Mouse (Mus musculus): ENCODE results near the gene Gid4. TPM values are rescaled to one million over a fixed set of nuclear protein-coding genes. Genes with fewer than 3 reads are reported as not detected.
A peak's percentile ranks its signal among the peaks of the same experiment; 100 is the strongest.
"Not testable (repeated sequence)": the region's sequence is repeated elsewhere in the genome, so short reads cannot be mapped to it uniquely, and the experiment has no call there.

Gene Gid4
- polyA plus RNA-seq, 1 experiment from 2014 or later = 28.6 TPM

DNA sequence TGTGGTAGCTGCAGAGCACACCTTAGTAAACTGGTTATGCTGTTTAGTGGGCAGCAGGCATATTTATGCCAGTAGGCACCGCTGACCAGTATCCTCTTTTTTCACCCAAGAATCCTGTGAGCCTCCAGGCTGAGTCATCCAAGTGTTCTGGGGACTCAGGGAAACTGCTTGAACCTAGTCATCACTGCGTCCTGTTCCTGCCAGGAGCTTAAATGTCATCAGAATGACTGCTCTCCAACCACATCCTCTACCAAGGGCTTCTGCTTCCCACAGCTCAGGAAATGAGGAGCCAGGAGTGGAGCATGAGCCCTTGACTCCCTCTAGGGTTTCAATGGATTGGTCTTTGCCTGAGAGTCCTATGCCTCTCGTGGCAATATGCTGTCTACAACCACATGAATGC is 19.7 kb downstream of the Gid4 start:
- WGBS = 90% methylated on average over 3 of the region's 3 CpGs
- Histone ChIP-seq H3K36me3 (ENCODE audit: control insufficient read depth, insufficient read depth, low read length) (peaks cover 3% of the 10 kb centered on the region), H3K9ac (ENCODE audit: low read length) (no peak overlapping the region), H3K27ac (replicated peaks; ENCODE audit: low read depth, low read length) (no peak overlapping the region), H3K9me3 (ENCODE audit: control insufficient read depth, low read length) (no peaks in the 10 kb centered on the region), H3K4me1 (ENCODE audit: control insufficient read depth, insufficient read depth, low read length) (no peaks in the 10 kb centered on the region), H3K4me2 (ENCODE audit: low read depth, severe bottlenecking) (no peak overlapping the region), H3K27me3 (ENCODE audit: control insufficient read depth, insufficient read depth, low read length) (no peaks in the 10 kb centered on the region), H3K4me3 (ENCODE audit: low read depth, low read length) (no peak overlapping the region)
- no peak for DNase-seq (ENCODE audit: low spot score)
- no peak for ATAC-seq (ENCODE audit: insufficient number of reproducible peaks, low FRiP score, low TSS enrichment, low read depth)

DNA sequence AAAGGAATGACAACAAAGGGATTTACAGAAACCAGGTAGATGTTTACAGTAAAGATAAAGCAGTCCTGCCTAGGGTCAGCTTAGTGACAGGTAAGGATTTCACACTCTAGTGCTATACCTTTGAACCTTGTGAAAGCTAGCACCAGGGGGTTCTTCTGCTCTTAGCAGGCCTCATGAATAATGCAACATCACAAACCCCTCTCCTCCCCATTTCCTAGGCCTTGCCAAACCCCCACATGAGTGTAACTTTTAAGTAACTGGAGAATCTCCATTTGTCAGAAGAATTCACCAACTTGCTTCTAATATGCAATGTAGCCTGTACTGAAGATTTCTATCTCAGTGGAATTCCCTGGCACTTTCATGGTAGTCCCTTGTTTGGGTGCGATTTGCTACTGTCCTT is 22.7 kb downstream of the Gid4 start:
- H3K36me3 ChIP-seq (ENCODE audit: control insufficient read depth, insufficient read depth, low read length); ATAC-seq (ENCODE audit: insufficient number of reproducible peaks, low FRiP score, low TSS enrichment, low read depth); H3K9me3 ChIP-seq (ENCODE audit: control insufficient read depth, low read length); H3K27ac ChIP-seq (replicated peaks; ENCODE audit: low read depth, low read length); H3K27me3 ChIP-seq (ENCODE audit: control insufficient read depth, insufficient read depth, low read length); DNase-seq (ENCODE audit: low spot score); H3K4me3 ChIP-seq (ENCODE audit: low read depth, low read length); H3K4me1 ChIP-seq (ENCODE audit: control insufficient read depth, insufficient read depth, low read length); H3K9ac ChIP-seq (ENCODE audit: low read length); H3K4me2 ChIP-seq (ENCODE audit: low read depth, severe bottlenecking): not testable (repeated sequence)
- 15% methylated on average over 1 of the region's 1 CpGs for WGBS

DNA sequence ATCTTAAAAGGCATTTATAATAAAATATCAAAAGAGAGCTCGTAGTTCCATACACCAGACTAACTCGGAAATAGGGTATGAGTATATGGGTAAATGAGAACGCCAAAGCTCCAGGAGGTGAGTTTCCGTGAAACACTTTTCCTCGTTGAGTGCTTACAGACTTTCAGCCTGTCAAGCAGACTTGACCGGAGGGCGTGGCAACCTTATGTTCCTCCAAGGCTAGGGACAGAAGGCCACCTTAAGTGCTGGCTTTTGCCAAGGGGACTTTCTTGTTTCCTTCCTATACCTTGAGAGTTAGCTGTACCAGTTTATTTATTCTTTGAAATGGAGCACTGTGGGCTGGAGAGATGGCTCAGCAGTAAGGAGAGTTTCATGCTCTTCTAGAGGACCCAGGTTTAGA is 23.2 kb downstream of the Gid4 start:
- H3K9ac ChIP-seq (ENCODE audit: low read length) = no peak overlapping the region
- 25% methylated on average over 7 of the region's 7 CpGs for WGBS
- no peaks in the 10 kb centered on the region for H3K9me3 ChIP-seq (ENCODE audit: control insufficient read depth, low read length)
- DNase-seq (ENCODE audit: low spot score) (no peak), ATAC-seq (ENCODE audit: insufficient number of reproducible peaks, low FRiP score, low TSS enrichment, low read depth) (no peak)
- no peak overlapping the region for H3K4me3 ChIP-seq (ENCODE audit: low read depth, low read length)
- H3K27ac ChIP-seq (replicated peaks; ENCODE audit: low read depth, low read length) = no peak overlapping the region
- H3K4me1 ChIP-seq (ENCODE audit: control insufficient read depth, insufficient read depth, low read length) = no peaks in the 10 kb centered on the region
- H3K4me2 ChIP-seq (ENCODE audit: low read depth, severe bottlenecking) = no peak overlapping the region
- no peaks in the 10 kb centered on the region for H3K27me3 ChIP-seq (ENCODE audit: control insufficient read depth, insufficient read depth, low read length)
- H3K36me3 ChIP-seq (ENCODE audit: control insufficient read depth, insufficient read depth, low read length) = peaks cover 6% of the 10 kb centered on the region

DNA sequence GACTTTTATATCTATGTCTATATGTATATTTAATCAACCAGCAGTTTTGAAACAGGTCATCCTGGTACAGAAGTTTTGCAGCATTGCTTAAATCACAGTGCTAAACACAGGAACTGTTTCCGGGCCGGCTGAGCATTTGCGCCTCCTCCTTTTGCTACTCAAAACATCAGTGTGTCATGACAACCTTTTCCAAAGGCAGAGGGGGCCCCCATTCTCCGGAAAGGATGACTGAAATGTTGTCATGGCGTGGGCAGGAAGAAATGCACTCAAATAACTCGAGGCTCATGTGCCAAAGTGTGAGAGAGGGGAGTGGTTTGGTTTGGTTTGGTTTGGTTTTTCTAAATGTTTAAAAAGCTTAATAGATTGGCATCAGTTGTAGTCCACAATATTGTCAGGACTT is 26.0 kb downstream of the Gid4 start:
- Histone ChIP-seq H3K27ac (replicated peaks; ENCODE audit: low read depth, low read length) (no peak overlapping the region), H3K4me2 (ENCODE audit: low read depth, severe bottlenecking) (no peak overlapping the region), H3K9ac (ENCODE audit: low read length) (no peak overlapping the region), H3K9me3 (ENCODE audit: control insufficient read depth, low read length) (no peaks in the 10 kb centered on the region), H3K4me3 (ENCODE audit: low read depth, low read length) (no peak overlapping the region), H3K27me3 (ENCODE audit: control insufficient read depth, insufficient read depth, low read length) (no peaks in the 10 kb centered on the region), H3K36me3 (ENCODE audit: control insufficient read depth, insufficient read depth, low read length) (peaks cover 3% of the 10 kb centered on the region), H3K4me1 (ENCODE audit: control insufficient read depth, insufficient read depth, low read length) (no peaks in the 10 kb centered on the region)
- DNase-seq (ENCODE audit: low spot score) (no peak), ATAC-seq (ENCODE audit: insufficient number of reproducible peaks, low FRiP score, low TSS enrichment, low read depth) (no peak)
- 88% methylated on average over 6 of the region's 6 CpGs for WGBS

DNA sequence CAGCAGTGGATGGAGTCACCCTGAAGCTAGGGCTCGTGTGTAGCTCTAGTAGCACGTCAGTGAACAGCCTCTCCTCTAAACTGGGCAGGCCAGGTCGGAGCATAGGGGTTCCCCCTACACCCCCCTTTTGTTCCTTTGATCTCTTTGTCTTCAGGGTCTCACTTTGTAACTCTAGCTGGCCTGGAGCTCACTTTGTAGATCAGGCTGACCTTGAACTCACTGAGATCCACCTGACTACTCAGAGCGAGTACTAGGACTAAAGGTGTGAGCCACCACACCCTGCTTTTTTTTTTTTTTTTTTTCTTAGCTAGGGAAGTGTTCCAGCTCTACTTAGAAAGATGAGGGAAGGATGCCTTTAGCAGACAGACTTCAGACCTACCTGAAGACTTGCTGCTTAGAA is 27.1 kb downstream of the Gid4 start:
- ATAC-seq (ENCODE audit: insufficient number of reproducible peaks, low FRiP score, low TSS enrichment, low read depth) = no peak
- Histone ChIP-seq H3K4me2 (ENCODE audit: low read depth, severe bottlenecking) (no peak overlapping the region), H3K4me3 (ENCODE audit: low read depth, low read length) (no peak overlapping the region), H3K9ac (ENCODE audit: low read length) (no peak overlapping the region), H3K4me1 (ENCODE audit: control insufficient read depth, insufficient read depth, low read length) (no peaks in the 10 kb centered on the region), H3K36me3 (ENCODE audit: control insufficient read depth, insufficient read depth, low read length) (peaks cover 3% of the 10 kb centered on the region), H3K27me3 (ENCODE audit: control insufficient read depth, insufficient read depth, low read length) (no peaks in the 10 kb centered on the region), H3K27ac (replicated peaks; ENCODE audit: low read depth, low read length) (no peak overlapping the region), H3K9me3 (ENCODE audit: control insufficient read depth, low read length) (no peaks in the 10 kb centered on the region)
- 85% methylated on average over 4 of the region's 4 CpGs for WGBS
- DNase-seq (ENCODE audit: low spot score) = no peak

DNA sequence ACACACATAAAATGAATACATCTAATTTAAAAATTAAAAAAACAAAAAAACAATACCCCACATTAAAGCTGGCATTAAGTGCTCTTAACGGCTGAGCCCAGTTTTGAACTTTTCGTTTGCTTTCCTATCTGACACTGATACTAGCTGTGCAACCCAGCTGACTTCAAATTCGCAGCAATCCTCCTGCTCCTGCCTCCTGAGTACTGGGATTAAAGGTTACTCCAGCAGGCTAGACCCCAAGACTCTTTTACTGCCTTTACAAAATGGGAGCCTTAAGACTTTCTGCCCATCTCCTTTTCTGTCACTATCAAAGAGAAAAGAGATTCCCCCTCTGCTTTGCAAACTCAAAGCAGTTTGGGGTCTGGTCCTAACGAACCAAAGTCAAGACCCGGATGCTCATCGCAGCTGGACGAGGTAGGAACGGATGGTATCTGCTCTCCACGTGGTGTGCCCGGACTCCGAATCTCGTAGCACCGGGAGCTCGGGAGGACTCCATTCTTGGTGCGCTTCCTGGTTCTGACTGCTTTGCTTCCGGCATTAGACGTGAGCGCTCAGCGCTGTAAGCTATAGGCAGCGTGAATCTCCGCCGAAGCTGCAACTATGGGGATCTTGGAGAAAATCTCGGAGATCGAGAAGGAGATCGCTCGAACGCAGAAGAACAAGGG is 37.3 kb downstream of the Gid4 start, which contains the start of gene Drg2:
Gene Drg2 (plus strand): TSS at position 512 of the 665 bp plus-strand sequence.
- Histone ChIP-seq H3K27ac (replicated peaks; ENCODE audit: low read depth, low read length) (no peak within 1 kb of the TSS), H3K9me3 (ENCODE audit: control insufficient read depth, low read length) (no peaks in the 10 kb centered on the region), H3K4me3 (ENCODE audit: low read depth, low read length) (peak within 1 kb of the TSS; percentile 62), H3K4me1 (ENCODE audit: control insufficient read depth, insufficient read depth, low read length) (peaks cover 4% of the 10 kb centered on the region), H3K36me3 (ENCODE audit: control insufficient read depth, insufficient read depth, low read length) (peaks cover 8% of the 10 kb centered on the region), H3K27me3 (ENCODE audit: control insufficient read depth, insufficient read depth, low read length) (no peaks in the 10 kb centered on the region), H3K4me2 (ENCODE audit: low read depth, severe bottlenecking) (peak within 1 kb of the TSS; percentile 60), H3K9ac (ENCODE audit: low read length) (peak within 1 kb of the TSS; percentile 63)
- WGBS = 6% methylated on average over 27 of the region's 27 CpGs
- ATAC-seq (ENCODE audit: insufficient number of reproducible peaks, low FRiP score, low TSS enrichment, low read depth) = peak; percentile 65; the same call in 1 of the 2 replicates
- DNase-seq (ENCODE audit: low spot score) = peak; percentile 96

DNA sequence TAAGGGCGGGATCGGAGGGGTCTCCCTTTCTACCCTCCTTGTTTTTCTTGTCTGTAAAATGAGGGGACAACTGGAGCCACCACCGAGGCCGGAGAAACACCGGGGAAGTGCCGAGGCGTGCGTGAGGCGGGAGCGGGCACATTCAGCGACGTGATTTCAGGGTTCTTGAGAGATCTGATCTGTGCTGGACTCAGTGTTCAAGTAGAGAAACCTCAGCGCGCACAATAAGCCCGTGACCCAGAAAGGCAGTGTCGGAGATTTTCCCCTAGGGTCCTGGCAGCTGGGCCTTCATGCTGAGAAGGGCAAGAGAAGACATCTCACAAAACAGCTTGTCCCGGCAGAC is 37.8 kb downstream of the Gid4 start:
- DNase-seq (ENCODE audit: low spot score) (no peak), ATAC-seq (ENCODE audit: insufficient number of reproducible peaks, low FRiP score, low TSS enrichment, low read depth) (no peak)
- peaks cover 4% of the 10 kb centered on the region for H3K4me1 ChIP-seq (ENCODE audit: control insufficient read depth, insufficient read depth, low read length)
- no peaks in the 10 kb centered on the region for H3K27me3 ChIP-seq (ENCODE audit: control insufficient read depth, insufficient read depth, low read length)
- WGBS = under 1% methylated on average over 17 of the region's 17 CpGs
- H3K27ac ChIP-seq (replicated peaks; ENCODE audit: low read depth, low read length) = no peak overlapping the region
- H3K36me3 ChIP-seq (ENCODE audit: control insufficient read depth, insufficient read depth, low read length) = peaks cover 12% of the 10 kb centered on the region
- peak overlapping the region; percentile 63 for H3K9ac ChIP-seq (ENCODE audit: low read length)
- H3K4me2 ChIP-seq (ENCODE audit: low read depth, severe bottlenecking) = peak overlapping the region; percentile 60
- H3K9me3 ChIP-seq (ENCODE audit: control insufficient read depth, low read length) = no peaks in the 10 kb centered on the region
- peak overlapping the region; percentile 62 for H3K4me3 ChIP-seq (ENCODE audit: low read depth, low read length)

DNA sequence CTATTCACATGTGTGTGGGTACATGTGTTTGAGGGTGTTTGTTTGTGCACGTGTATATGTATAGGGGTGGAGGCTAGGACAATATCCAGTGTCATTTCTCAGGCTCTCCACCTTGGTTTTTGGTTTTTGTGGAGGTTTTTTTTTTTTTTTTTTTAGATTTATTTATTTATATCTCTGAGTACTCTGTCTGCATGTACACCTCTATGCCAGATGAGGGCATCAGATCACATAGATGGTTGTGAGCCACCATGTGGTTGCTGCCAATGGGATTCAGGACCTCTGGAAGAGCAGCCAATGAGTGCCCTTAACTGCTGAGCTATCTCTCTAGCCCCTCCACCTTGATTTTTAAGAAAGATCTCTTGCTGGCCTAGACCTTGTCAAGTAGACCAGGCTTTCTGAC is 41.0 kb downstream of the Gid4 start:
- peaks cover 4% of the 10 kb centered on the region for H3K4me1 ChIP-seq (ENCODE audit: control insufficient read depth, insufficient read depth, low read length)
- H3K36me3 ChIP-seq (ENCODE audit: control insufficient read depth, insufficient read depth, low read length) = peaks cover 27% of the 10 kb centered on the region
- no peak overlapping the region for H3K9ac ChIP-seq (ENCODE audit: low read length)
- H3K27me3 ChIP-seq (ENCODE audit: control insufficient read depth, insufficient read depth, low read length) = no peaks in the 10 kb centered on the region
- no peak overlapping the region for H3K4me2 ChIP-seq (ENCODE audit: low read depth, severe bottlenecking)
- no peak for DNase-seq (ENCODE audit: low spot score)
- no peak overlapping the region for H3K4me3 ChIP-seq (ENCODE audit: low read depth, low read length)
- no peak for ATAC-seq (ENCODE audit: insufficient number of reproducible peaks, low FRiP score, low TSS enrichment, low read depth)
- no peak overlapping the region for H3K27ac ChIP-seq (replicated peaks; ENCODE audit: low read depth, low read length)
- no peaks in the 10 kb centered on the region for H3K9me3 ChIP-seq (ENCODE audit: control insufficient read depth, low read length)
- 89% methylated on average over 1 of the region's 1 CpGs for WGBS

DNA sequence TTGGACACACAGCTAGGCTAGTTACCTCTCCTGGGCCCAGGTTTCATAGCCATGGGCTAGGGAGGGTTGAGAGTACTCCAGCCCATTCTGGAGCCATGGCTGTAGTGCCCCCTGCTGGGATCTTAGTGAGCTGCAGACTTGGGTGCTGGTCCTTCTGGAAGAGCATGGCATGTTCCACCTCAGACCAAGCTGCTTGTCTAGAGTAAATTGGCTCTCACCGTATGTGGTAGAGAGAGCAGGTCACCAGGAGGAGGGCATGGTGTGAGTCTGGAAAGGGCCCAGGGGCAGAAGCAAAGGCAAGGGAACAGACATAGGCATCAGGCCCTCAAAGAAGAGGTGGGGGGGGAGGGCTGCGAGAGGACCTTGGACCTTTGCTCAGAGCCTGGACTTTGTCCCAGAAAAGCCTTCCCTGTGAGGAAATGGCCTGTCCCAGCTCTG is 49.0 kb downstream of the Gid4 start:
- no peaks in the 10 kb centered on the region for H3K4me1 ChIP-seq (ENCODE audit: control insufficient read depth, insufficient read depth, low read length)
- H3K4me2 ChIP-seq (ENCODE audit: low read depth, severe bottlenecking) = no peak overlapping the region
- no peaks in the 10 kb centered on the region for H3K9me3 ChIP-seq (ENCODE audit: control insufficient read depth, low read length)
- no peak for ATAC-seq (ENCODE audit: insufficient number of reproducible peaks, low FRiP score, low TSS enrichment, low read depth)
- peaks cover 31% of the 10 kb centered on the region for H3K36me3 ChIP-seq (ENCODE audit: control insufficient read depth, insufficient read depth, low read length)
- H3K27me3 ChIP-seq (ENCODE audit: control insufficient read depth, insufficient read depth, low read length) = no peaks in the 10 kb centered on the region
- no peak overlapping the region for H3K4me3 ChIP-seq (ENCODE audit: low read depth, low read length)
- H3K9ac ChIP-seq (ENCODE audit: low read length) = no peak overlapping the region
- peak; percentile 57 for DNase-seq (ENCODE audit: low spot score)
- H3K27ac ChIP-seq (replicated peaks; ENCODE audit: low read depth, low read length) = no peak overlapping the region
- WGBS = 97% methylated on average over 2 of the region's 2 CpGs

All from limb, embryonic 11.5 days (tissue).